Mouse (Mus musculus): Measurements from ENCODE around the gene Dlg5. TPM values are rescaled to one million over a fixed set of nuclear protein-coding genes. Genes with fewer than 3 reads are reported as not detected.

Dlg5 gene
- total and polyA plus RNA-seq, 2 experiments from 2014 or later: 2.6 to 12.3 TPM

DNA sequence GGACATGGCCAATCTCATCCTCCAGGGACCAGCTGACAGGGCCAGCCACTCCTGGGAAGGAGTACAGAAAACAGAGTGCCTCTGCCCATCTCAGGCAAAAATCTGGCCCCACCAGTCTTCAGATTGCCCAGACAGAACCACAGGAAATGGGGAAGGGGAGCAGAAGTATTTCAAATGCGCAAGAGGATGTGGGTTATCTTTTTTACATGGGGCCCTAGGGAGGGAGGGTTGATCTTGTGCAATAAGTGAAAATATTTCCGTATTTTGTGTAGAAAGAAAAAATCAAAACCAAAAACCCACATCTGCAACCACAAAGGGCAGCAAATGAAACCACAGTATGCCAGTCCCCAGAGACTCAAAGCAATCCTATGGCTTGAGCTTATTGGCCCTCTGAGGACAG lies 32.4 kb downstream of the Dlg5 start:
- WGBS: 55% methylated on average over 2 of the region's 2 CpGs
- Histone ChIP-seq H3K9me3 (replicated peaks; ENCODE audit: control insufficient read depth, low read length) (no peaks in the 10 kb centered on the region), H3K36me3 (replicated peaks; ENCODE audit: control insufficient read depth, insufficient read depth, low read length) (no peaks in the 10 kb centered on the region), H3K4me1 (ENCODE audit: control insufficient read depth, insufficient read depth) (peaks cover 24% of the 10 kb centered on the region), H3K4me2 (ENCODE audit: low read depth, low read length) (no peak overlapping the region), H3K9ac (replicated peaks; ENCODE audit: low read depth, low read length) (no peak overlapping the region), H3K4me3 (ENCODE audit: low read depth, low read length) (no peak overlapping the region), H3K27me3 (ENCODE audit: control insufficient read depth, insufficient read depth, low read length) (no peaks in the 10 kb centered on the region), H3K27ac (ENCODE audit: low read depth) (no peak overlapping the region)
- DNase-seq (ENCODE audit: low spot score): no peak
- no peak for TF ChIP-seq EP300 (IDR thresholded peaks at IDR 0.05; ENCODE audit: low read depth)
- TF ChIP-seq CTCF (IDR thresholded peaks at IDR 0.05; ENCODE audit: low read depth): no peak
- ATAC-seq (ENCODE audit: insufficient read depth, low read depth): no peak

- ATAC-seq (ENCODE audit: insufficient read depth, low read depth) (0 out of 2 replicates have a peak, but pooled peaks have one; percentile 14), DNase-seq (ENCODE audit: low spot score) (no peak)
- Histone ChIP-seq H3K4me3 (ENCODE audit: low read depth, low read length) (no peak overlapping the region), H3K9ac (replicated peaks; ENCODE audit: low read depth, low read length) (no peak overlapping the region), H3K36me3 (replicated peaks; ENCODE audit: control insufficient read depth, insufficient read depth, low read length) (no peaks in the 10 kb centered on the region), H3K27me3 (ENCODE audit: control insufficient read depth, insufficient read depth, low read length) (no peaks in the 10 kb centered on the region), H3K4me2 (ENCODE audit: low read depth, low read length) (no peak overlapping the region), H3K9me3 (replicated peaks; ENCODE audit: control insufficient read depth, low read length) (no peaks in the 10 kb centered on the region), H3K4me1 (ENCODE audit: control insufficient read depth, insufficient read depth) (peaks cover 28% of the 10 kb centered on the region), H3K27ac (ENCODE audit: low read depth) (no peak overlapping the region; the same call in 1 of the 2 replicates)
- WGBS: 44% methylated on average over 5 of the region's 5 CpGs
- no peak for TF ChIP-seq EP300 (IDR thresholded peaks at IDR 0.05; ENCODE audit: low read depth)
- TF ChIP-seq CTCF (IDR thresholded peaks at IDR 0.05; ENCODE audit: low read depth): no peak
Measured at GRCm38 (mm10) chr14:24212861-24213260, 32.9 kb downstream of the Dlg5 start.

DNA sequence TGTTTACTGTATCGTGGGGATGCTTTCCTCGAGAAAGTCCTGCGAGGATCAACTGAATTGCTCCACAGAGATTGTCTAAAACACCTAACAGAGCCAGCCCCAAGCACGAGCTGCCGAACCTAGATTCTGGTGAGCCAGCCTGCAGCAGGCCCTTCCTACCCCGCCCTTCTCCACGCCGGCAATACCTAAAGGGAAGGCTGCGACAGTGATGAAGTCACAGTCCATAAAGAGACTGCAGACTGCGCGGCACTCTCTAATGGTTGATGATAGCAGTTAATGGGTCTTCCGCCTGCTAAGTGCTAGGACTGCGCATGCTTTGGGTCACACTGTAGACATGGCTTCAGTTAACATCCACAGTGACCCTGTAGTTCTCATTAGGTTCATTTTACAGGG lies 38.4 kb downstream of the Dlg5 start:
- WGBS: 41% methylated on average over 13 of the region's 13 CpGs
- no peaks in the 10 kb centered on the region for H3K9me3 ChIP-seq (replicated peaks; ENCODE audit: control insufficient read depth, low read length)
- H3K4me1 ChIP-seq (ENCODE audit: control insufficient read depth, insufficient read depth): peaks cover 27% of the 10 kb centered on the region; the same call in 1 of the 2 replicates
- ATAC-seq (ENCODE audit: insufficient read depth, low read depth): peak; percentile 73
- no peak overlapping the region for H3K9ac ChIP-seq (replicated peaks; ENCODE audit: low read depth, low read length)
- peak; percentile 35 for DNase-seq (ENCODE audit: low spot score)
- no peaks in the 10 kb centered on the region for H3K36me3 ChIP-seq (replicated peaks; ENCODE audit: control insufficient read depth, insufficient read depth, low read length)
- no peaks in the 10 kb centered on the region for H3K27me3 ChIP-seq (ENCODE audit: control insufficient read depth, insufficient read depth, low read length)
- no peak for TF ChIP-seq CTCF (IDR thresholded peaks at IDR 0.05; ENCODE audit: low read depth)
- no peak for TF ChIP-seq EP300 (IDR thresholded peaks at IDR 0.05; ENCODE audit: low read depth)
- H3K27ac ChIP-seq (ENCODE audit: low read depth): no peak overlapping the region
- H3K4me2 ChIP-seq (ENCODE audit: low read depth, low read length): no peak overlapping the region
- no peak overlapping the region for H3K4me3 ChIP-seq (ENCODE audit: low read depth, low read length)

GRCm38 (mm10) chr14:24206736-24207359 lies 38.9 kb downstream of the Dlg5 start:
- no peak for DNase-seq (ENCODE audit: low spot score)
- H3K27ac ChIP-seq (ENCODE audit: low read depth): no peak overlapping the region

GRCm38 (mm10) chr14:24206314-24206713 lies 39.4 kb downstream of the Dlg5 start:
- H3K27me3 ChIP-seq (ENCODE audit: control insufficient read depth, insufficient read depth, low read length): no peaks in the 10 kb centered on the region
- DNase-seq (ENCODE audit: low spot score) (no peak), ATAC-seq (ENCODE audit: insufficient read depth, low read depth) (peak; percentile 26; the same call in 1 of the 2 replicates)
- no peaks in the 10 kb centered on the region for H3K9me3 ChIP-seq (replicated peaks; ENCODE audit: control insufficient read depth, low read length)
- no peak for TF ChIP-seq EP300 (IDR thresholded peaks at IDR 0.05; ENCODE audit: low read depth)
- TF ChIP-seq CTCF (IDR thresholded peaks at IDR 0.05; ENCODE audit: low read depth): no peak
- H3K4me1 ChIP-seq (ENCODE audit: control insufficient read depth, insufficient read depth): peaks cover 27% of the 10 kb centered on the region; the same call in 1 of the 2 replicates
- 24% methylated on average over 9 of the region's 9 CpGs for WGBS
- H3K27ac ChIP-seq (ENCODE audit: low read depth): no peak overlapping the region
- no peaks in the 10 kb centered on the region for H3K36me3 ChIP-seq (replicated peaks; ENCODE audit: control insufficient read depth, insufficient read depth, low read length)
- no peak overlapping the region for H3K9ac ChIP-seq (replicated peaks; ENCODE audit: low read depth, low read length)
- no peak overlapping the region for H3K4me3 ChIP-seq (ENCODE audit: low read depth, low read length)
- no peak overlapping the region for H3K4me2 ChIP-seq (ENCODE audit: low read depth, low read length)

More at GRCm38 (mm10) chr14:24206736-24207359, 38.9 kb downstream of the Dlg5 start:
- TF ChIP-seq EP300 (IDR thresholded peaks at IDR 0.05; ENCODE audit: low read depth): no peak
- Histone ChIP-seq H3K4me2 (ENCODE audit: low read depth, low read length) (no peak overlapping the region), H3K4me3 (ENCODE audit: low read depth, low read length) (no peak overlapping the region), H3K27me3 (ENCODE audit: control insufficient read depth, insufficient read depth, low read length) (no peaks in the 10 kb centered on the region), H3K36me3 (replicated peaks; ENCODE audit: control insufficient read depth, insufficient read depth, low read length) (no peaks in the 10 kb centered on the region), H3K4me1 (ENCODE audit: control insufficient read depth, insufficient read depth) (peaks cover 27% of the 10 kb centered on the region; the same call in 1 of the 2 replicates), H3K9ac (replicated peaks; ENCODE audit: low read depth, low read length) (no peak overlapping the region), H3K9me3 (replicated peaks; ENCODE audit: control insufficient read depth, low read length) (no peaks in the 10 kb centered on the region)
- 47% methylated on average over 12 of the region's 12 CpGs for WGBS
- peak; percentile 53; the same call in 1 of the 2 replicates for ATAC-seq (ENCODE audit: insufficient read depth, low read depth)

Data from heart, postnatal 0 days (tissue).